Mouse (Mus musculus): ENCODE measurements around the gene Cald1. TPM values are rescaled to one million over a fixed set of nuclear protein-coding genes. Genes with fewer than 3 reads are reported as not detected.
A peak's percentile ranks its signal among the peaks of the same experiment; 100 is the strongest.

The Cald1 gene
- total RNA-seq, 2 experiments from 2014 or later = 0.47 TPM; not detected in 1

DNA sequence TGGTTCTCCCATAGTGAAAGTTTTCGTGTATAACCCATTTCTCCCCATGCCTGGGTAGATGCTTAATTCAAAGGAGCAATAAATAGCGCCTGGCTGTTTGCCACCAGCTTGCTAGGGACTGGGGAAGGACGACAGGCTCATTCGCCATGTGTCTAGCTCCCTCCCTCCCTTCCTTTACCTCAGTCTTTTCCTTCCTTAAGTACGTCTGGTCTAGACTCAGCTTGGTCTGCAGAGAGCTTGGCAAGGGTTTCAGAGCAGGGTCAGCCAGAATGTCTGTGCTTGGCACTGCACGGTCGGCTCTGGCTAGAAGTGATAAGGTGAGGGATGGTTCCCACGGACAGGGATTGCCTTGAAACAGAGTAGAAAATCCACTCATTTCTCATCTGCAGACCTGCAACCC lies 62.4 kb downstream of the Cald1 start:
- ATAC-seq (ENCODE audit: poor library complexity, severe bottlenecking) = no peak

DNA sequence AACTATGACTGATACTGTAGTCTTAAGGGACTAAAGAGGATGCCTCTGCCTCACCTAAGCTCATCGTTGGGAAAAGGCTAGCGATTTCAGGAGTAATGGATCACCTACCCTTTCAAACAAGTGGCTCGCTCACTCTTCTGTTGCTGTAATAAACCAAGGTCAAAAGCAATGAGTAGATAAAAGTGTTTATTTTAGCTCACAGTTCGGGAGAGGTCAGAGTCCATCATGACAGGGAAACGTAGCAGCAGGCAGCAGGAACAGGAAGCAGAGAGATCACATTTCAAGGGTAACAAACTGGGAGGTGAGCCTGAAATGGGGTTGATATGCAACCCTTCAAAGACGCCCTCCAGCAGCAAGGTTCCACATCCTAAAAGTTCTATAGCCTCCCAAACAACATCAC lies 64.3 kb downstream of the Cald1 start:
- no peak for ATAC-seq (ENCODE audit: poor library complexity, severe bottlenecking)

DNA sequence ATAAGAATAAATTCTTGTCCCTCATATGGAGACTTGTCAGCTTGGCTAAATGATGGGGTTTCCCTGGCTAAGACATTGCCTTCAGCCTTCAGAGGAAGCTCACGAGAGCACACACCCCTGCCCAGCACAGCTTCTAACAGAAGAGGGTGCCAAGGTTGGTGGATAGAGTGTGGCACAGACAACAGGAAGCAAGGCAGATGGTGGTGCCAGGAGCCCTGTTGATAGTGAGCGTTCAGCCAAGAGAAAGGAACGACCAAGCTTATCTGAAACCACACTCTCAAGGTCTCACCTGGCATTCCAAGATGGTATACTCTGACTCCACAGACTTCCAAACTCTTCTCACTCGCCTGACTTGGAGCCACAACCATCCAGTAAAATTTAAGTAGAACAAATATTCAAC lies 66.0 kb downstream of the Cald1 start:
- ATAC-seq (ENCODE audit: poor library complexity, severe bottlenecking) = no peak

DNA sequence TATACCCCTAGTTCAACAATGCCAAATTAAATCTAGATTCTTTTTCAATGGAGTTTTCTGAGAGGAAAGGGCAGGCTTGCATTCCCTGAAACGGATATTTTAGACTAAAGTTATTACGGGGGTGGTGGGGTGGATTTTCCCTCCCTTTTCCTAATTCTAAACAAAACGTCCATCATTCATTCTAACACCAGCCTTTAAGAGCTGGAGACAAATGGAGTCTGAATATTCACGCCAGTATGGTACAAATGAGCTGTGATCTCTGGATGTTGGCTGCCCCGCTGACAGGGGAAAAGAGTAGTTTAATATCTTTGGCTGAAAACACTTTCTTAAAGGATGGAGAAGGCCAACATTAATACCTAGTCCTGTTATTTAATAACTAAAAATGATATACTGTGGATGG lies 66.4 kb downstream of the Cald1 start:
- no peak for ATAC-seq (ENCODE audit: poor library complexity, severe bottlenecking)

DNA sequence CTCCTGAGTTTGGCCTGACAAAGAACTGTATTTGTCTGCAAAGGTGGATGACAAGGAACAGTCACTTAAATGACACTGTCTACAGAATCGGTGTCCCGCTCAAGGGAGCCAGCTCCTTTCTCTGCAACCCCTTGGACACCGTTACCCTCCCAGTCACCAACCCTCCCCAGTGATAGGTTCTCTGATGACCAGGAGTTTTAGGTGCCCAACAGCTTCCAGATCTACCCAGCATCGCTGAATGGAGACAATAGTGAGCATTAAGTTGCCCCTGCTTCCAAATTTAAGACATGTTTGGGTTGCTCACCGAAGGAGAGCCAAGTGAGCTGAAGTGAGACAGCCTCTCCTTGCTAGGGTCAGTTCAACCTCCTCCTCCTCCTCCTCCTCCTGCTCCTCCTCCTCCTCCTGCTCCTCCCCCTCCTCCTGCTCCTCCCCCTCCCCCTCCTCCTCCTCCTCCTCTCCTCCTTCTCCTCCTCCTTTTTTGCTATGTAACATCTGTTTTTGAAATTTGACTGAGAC lies 70.5 kb downstream of the Cald1 start:
- no peak for ATAC-seq (ENCODE audit: poor library complexity, severe bottlenecking)

DNA sequence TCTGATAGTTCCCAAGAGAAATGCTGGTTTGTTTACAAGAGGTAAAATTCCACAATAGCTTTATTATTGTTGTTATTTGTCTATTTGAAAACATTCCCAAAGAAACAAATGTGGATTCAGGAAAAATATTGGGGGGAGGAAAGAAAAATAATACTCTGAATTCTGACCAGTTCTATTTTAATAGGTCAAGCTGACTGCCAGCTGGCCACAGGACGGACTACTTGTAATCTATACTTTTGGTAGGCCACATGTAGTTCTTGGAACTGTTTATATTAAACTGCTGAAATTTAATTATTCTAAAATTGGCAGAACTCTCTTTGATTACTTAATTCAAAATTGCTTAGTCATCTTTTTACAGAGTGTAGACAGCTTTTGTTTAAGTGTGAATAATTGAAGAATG lies 73.1 kb downstream of the Cald1 start:
- ATAC-seq (ENCODE audit: poor library complexity, severe bottlenecking) = no peak

DNA sequence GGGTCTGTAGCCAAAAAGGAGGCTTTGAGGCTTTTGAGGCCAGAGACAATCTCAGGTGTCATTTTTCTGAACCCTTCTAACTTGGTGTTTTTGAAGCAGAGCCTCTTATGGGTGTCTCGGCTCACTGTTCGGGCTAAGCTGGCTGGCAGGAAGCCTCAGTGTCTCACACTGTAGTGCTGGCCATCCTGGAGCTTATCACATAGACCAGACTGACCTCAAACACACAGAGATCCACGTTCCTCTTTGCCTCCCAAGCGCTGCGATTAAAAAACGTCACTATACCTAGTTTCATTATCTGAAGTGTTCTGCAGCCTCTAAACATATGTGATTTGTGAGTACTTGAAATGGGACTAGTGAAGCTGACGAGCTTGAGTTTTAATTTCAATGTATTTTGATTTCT lies 76.1 kb downstream of the Cald1 start:
- peak; percentile 38; the same call in 1 of the 2 replicates for ATAC-seq (ENCODE audit: poor library complexity, severe bottlenecking)

DNA sequence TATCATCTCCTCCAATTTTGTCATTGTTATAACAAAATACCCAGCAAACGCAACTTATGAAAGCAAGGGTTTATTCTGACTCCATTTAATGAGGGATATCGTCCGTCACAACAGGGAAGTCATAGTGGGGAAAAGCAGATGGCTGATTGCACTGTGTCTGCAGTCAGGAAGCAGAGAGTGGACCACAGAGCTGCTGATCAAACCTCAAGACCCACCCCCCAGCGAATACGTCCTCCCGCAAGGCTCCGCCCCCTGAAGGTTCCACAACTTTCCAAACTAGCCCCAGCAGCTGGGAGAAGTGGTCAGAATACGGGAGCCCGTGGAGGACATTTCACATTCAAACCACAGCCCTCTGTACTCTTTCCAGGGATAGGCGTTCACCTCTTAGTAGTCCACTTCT lies 76.6 kb downstream of the Cald1 start:
- peak; percentile 76 for ATAC-seq (ENCODE audit: poor library complexity, severe bottlenecking)

DNA sequence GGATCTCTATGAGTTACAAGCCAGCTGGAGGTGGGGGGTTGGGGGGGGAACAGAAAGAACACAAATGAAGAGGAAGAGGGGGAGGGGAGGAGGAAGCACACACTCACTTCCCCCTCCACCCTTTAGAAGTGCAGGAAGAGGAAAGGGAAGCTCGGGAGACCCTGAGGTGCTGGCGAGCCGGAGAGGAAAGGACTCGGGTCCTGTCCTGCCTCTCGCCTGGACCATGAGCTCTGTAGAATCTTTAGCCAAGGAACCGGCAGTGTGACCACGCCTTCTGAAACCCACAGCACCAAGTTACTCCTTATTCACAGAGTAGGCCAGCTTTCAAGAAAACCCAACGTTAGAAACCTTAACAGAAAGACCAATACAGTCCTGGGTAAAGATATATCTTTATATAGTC lies 83.8 kb downstream of the Cald1 start:
- no peak for ATAC-seq (ENCODE audit: poor library complexity, severe bottlenecking)

DNA sequence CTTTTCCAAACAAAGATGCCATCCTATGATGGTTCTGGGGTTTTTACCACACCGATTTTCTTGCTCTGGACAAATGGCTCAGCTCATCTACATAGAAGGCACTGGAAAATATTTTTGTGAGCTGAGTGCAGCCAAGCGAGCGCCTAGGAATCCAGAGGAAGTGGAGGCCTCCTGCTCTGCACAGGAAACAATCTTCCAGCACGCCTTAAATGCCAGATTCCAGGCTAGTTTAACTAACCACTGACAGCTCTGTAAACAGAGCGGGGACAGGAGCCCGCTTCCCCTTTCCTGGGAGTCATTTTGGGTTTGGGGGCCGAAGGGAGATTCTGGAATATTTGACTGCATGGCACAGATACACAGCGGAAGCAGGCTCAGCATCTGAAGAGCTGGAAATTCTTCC lies 86.6 kb downstream of the Cald1 start:
- ATAC-seq (ENCODE audit: poor library complexity, severe bottlenecking) = no peak

DNA sequence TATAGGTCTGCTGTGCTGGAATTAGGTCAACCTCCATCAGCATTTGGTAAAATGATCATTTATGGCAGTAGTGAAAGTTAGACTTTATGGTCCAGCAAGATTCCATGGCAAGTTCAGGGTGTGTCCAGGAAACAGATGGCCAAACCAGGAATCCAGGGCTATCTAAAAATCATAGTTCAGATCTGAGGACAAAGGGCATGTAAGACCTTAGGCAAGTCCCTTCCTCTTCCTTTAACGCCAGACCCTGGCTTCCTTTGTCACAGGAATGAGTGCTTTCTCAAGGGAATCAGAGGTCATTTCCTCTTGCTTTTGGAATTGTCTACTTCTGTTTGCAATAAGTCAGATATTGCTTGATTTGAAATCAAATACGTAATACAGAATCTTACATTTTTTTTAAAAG lies 90.7 kb downstream of the Cald1 start:
- ATAC-seq (ENCODE audit: poor library complexity, severe bottlenecking) = no peak

DNA sequence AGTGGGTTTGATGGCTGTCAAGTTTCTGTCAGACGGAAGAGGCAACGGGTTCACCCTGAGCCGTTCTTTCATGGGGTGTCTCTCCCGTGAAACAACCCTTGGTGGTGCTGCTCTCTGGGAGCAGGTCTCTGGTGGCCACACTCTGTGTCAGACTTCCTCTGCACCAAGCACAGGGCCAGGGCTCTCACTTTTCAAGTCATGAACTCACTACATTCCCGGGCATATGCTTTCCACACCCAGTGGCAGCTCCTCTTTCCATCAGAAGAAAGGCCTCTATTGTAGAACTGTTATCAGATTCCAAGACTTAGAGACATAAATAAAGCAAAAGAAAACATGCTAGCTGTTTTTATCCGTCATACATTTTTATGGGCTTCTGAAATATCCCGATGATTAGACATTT lies 93.1 kb downstream of the Cald1 start:
- ATAC-seq (ENCODE audit: poor library complexity, severe bottlenecking) = no peak

DNA sequence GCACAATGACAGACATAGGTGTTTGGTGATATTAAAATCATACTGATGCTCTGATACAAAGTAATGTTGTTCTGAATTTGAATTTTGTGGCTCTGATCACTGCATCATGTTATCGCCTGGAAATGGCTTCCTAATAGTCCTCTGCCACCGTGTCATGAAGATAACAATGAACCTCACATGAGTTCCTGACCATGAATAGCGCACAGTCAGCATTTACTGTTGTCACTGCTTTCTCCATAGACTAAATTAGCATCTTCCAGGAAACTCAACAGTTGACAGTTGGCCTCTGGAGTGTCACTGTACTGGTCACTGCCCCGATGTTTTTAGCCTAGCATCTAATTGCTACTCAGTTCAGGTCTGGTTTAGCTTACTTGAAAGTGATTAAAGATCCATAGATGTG lies 95.8 kb downstream of the Cald1 start:
- ATAC-seq (ENCODE audit: poor library complexity, severe bottlenecking) = no peak

DNA sequence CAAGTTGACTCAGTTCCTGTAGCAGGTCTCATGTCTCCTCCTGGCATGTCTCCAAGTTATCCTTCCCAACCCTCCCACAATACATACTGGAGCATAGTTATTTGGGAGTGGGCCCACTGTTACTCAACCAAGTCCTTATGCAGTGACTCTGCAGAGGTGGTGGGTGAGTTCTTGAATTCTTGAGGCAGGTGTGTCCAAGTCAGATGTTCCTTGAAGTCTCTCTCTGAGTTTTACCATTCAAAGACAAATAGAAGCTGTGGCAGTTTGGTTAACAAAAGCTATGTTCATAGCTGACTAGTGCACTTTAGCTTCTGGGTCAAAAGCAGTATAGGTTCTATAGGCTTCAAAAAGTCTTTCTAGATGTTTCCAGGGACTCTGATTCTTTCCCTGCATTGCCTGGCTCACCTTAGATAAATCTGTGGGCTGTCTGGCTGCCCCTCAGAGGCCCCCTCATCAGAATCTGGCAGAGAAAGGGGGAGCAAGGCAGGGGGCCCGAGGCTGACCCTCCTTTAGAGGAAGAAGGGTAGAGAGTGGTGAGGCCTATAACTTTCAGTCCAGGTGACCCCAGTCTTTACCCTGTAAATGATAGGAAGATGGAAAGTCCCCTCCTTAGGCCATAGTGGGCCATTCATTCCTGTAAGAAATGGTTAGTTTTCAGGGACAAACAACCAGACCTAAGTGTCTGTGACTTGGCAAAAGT lies 105.3 kb downstream of the Cald1 start:
- no peak for ATAC-seq (ENCODE audit: poor library complexity, severe bottlenecking)

DNA sequence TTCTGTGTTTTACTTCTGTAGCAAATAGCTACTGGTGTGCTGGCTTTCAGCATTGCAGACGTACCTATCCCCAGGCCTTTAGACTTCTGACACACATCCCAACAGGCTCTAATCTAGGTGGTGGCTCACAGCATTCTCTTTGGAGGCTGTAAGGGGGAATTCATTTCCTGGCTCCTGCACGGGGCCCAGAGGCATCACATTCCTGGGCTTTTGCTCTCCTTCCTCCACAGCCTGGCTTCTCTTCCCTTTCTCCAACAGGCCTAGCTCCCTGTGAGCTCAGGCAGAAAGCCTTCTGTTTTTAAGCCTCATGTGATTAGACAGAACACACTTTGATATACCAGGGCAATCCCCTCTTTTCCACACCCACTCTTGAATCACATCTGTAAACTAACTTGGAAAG lies 109.2 kb downstream of the Cald1 start:
- no peak for ATAC-seq (ENCODE audit: poor library complexity, severe bottlenecking)

DNA sequence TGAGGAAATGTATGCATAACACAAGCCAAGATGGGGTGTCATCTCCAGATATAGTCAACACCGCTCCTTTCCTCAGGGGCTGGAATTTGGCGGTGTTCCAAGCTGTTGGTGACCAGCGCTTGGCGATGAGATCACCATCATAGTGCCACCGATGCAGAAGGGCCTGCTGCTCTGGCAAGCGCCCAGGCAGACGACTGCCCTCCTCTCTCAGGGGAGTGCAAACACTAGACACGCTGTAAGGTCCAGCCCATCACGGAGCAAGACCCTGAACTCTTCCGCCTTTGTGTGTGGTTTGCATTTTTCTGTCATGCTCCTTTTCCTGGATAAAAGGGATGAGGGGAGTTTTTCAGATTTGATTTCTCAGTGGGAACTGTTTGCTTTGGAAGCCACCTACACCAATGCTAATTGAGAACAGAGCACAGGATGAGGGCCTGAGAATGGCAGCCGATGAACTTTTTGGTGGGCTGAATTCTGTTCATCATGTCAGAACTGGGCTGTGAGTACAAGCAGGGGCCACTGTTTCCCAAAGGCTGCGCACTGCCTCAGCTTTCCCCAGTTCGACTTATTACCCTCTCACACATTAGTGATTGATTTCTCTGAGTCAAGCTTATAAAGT lies 110.5 kb downstream of the Cald1 start:
- no peak for ATAC-seq (ENCODE audit: poor library complexity, severe bottlenecking)

DNA sequence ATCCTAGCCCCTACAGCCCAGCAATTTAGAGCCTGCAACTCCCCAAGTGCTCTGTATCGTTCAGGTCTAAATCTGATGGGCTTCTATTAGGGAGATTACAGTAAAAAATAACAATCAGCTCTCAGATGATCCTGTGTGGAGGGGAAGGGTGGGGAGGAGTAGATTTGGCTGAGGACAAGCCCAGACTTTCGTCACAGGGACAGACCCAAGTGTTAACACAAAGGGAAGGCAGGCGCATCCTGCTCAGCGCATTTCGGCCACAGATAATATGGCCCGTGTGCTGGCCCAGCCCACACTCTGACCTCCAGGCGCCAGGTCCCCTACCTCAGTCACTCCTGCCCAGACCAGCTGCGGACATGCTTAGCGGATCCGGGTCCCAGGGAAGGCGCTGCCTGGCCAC lies 111.0 kb downstream of the Cald1 start:
- ATAC-seq (ENCODE audit: poor library complexity, severe bottlenecking) = 0 out of 2 replicates have a peak, but pooled peaks have one; percentile 30

DNA sequence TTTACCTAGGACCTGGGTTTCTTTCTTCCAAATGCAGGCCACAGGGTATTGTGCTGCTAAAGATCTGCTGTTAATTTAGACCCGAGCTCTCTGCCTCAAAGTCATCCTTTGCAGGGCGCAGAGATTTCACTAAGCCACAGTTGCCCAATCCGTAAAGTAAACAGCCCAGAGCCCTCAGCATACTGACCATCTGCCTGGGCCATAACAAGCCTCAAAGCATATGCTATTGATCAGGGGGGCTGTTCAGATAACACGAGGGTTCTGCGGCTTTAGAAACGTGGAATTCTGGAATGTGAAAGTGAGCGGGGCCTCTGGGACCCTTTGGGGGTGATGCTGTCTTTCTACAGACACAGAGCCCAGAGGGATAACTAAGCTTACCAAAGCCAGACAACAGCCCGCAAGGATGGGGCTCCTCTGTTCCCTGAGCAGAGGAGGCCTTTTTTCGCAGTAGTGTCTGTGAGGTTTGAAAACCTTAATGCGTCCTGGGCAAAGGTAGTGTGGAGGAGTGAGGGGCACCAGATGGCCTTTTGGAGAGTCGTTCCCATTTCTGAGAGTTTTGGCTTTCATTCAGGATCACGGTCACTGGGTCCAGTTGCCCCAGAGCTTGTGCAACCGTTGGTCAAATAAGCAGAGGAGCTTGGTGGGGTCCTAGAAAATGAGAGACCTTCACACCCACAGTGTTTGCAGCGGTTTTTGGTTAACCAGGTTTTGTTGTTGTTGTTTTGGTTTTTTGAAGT lies 111.8 kb downstream of the Cald1 start:
- no peak for ATAC-seq (ENCODE audit: poor library complexity, severe bottlenecking)

DNA sequence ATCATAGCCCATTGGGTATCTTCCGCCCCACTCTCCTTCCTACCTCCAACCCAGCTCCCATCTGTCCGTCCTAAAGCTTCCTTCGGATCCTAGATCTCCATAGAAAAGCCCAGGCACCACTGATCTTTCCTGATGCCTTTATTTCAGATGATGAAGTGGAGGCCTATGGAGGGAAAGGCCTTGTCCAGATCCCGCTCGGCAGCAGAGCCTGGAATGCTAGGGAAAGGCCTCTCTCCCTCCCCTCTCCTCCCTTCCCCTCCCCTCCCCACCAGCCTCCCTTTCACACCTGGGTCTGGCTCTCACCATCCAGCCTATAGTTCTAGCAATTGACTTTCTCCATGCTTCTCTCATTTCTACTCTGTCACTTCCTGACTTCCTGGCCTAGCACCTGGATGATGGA lies 112.5 kb downstream of the Cald1 start:
- ATAC-seq (ENCODE audit: poor library complexity, severe bottlenecking) = no peak

DNA sequence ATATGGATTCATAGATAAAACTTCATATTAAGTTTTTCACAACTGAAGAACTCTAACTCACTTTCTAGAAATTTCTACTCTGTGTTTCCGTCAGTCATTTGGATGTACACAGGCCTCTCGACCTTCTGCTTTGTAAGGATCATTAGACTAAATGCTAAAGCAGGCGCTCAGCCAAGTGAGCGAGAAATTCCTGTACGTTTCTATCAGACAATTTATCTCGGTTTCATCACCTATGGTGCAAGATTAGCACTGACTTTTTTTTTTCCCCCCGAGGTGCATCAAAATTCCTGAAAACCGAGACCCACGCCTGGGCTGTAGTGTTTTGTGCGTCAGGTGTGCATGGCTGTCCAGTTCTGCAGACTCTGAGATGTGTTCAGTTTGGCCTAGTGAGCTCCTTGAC lies 113.3 kb downstream of the Cald1 start:
- ATAC-seq (ENCODE audit: poor library complexity, severe bottlenecking) = no peak

DNA sequence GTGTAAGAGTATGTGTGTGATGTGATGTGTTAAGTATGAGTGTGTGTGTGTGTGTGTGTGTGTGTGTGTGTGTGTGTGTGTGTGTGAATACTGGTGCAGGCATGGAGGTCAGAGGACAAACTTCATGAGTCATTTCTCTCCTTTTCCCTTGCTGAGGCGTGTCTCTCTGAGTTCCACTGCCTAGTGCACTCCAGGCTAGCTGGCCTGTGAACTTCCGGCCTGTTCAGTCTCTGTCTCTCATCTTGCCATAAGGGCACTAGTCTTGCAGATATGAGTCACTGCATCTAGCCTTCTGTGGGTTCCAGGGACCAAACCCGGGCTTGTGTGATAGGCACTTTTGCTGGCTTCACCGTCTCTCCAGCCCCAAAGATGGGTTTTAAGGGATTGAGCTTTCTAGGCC lies 114.9 kb downstream of the Cald1 start:
- no peak for ATAC-seq (ENCODE audit: poor library complexity, severe bottlenecking)

DNA sequence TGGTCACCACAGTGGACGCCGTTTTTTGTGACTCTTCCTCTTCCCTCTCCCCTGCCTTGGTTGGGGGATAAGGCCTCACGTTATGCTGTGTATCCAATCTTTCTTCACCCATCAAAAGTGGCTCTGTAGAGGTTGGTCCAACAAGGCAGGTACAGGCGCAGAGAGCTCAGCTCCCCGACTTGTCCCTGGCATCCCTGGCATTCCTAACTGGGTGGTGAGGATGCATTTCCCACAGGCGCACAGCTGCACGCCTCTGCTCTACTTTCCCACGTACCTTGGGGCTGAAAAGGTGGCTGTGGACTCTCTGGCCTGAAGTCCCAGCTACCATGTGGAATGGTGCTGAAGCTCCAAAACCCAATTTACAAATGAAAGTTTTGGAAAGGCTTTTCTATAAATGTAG lies 115.5 kb downstream of the Cald1 start:
- no peak for ATAC-seq (ENCODE audit: poor library complexity, severe bottlenecking)

Data from megakaryocyte, adult 5-6 weeks (primary cell).